Mouse (Mus musculus) intestine, embryonic 15.5 days (tissue): ENCODE results near the gene Cdon. TPM values are rescaled to one million over a fixed set of nuclear protein-coding genes. Genes with fewer than 3 reads are reported as not detected.

Experiments used
- ATAC-seq: fragments of 200-750 bp; cut with Nextera tagmentation; 2 replicates; pipeline ENCODE4 v1.8.0; 2017; ENCODE audit warnings: moderate TSS enrichment, moderate library complexity
- H3K27ac ChIP-seq: fragments of 300-500 bp; sonication (generic); 2 replicates; pipeline ENCODE4 v1.5.1; 2015; ENCODE audit warnings: mild to moderate bottlenecking, inconsistent platforms
- H3K27me3 ChIP-seq: fragments of 300-500 bp; sonication (generic); replicated peaks from 2 replicates; pipeline ENCODE4 v1.6.1; 2015; ENCODE audit warnings: inconsistent platforms
- H3K36me3 ChIP-seq: fragments of 300-500 bp; sonication (generic); 2 replicates; pipeline ENCODE4 v1.6.1; 2015; ENCODE audit warnings: inconsistent platforms
- H3K4me1 ChIP-seq: fragments of 300-500 bp; sonication (generic); replicated peaks from 2 replicates; pipeline ENCODE4 v1.6.1; 2015; ENCODE audit warnings: inconsistent platforms
- H3K4me2 ChIP-seq: fragments of 300-500 bp; sonication (generic); replicated peaks from 2 replicates; pipeline ENCODE4 v1.6.1; 2015; ENCODE audit warnings: mild to moderate bottlenecking, inconsistent platforms
- H3K4me3 ChIP-seq: fragments of 300-500 bp; sonication (generic); replicated peaks from 2 replicates; pipeline ENCODE4 v1.5.1; 2015; ENCODE audit warnings: inconsistent platforms
- H3K9ac ChIP-seq: fragments of 300-500 bp; sonication (generic); 2 replicates; pipeline ENCODE4 v1.6.1; 2015; ENCODE audit warnings: inconsistent platforms
- H3K9me3 ChIP-seq: fragments of 300-500 bp; sonication (generic); 2 replicates; pipeline ENCODE4 v1.6.1; 2016; ENCODE audit warnings: inconsistent platforms
- WGBS: fragments of 180-500 bp; shearing (Covaris S2); methylation state at CpG from one replicate; pipeline ENCODE4 v1.1.7; 2015; 5-methylcytosine and 5-hydroxymethylcytosine counted together
- polyA plus RNA-seq: library from polyadenylated mRNA; unstranded; fragments of >200 nt; fragmentation: Nextera tagmentation; extraction: Ambion mirVana; gene quantifications from 2 replicates; pipeline ENCODE4 v1.2.1, GENCODE M21; 2015

The Cdon gene
- polyA plus RNA-seq, 1 experiment from 2014 or later = 8.2 TPM

- WGBS = 6% methylated on average over 2 of the region's 2 CpGs
These were observed 114.2 kb downstream of the Cdon start for GRCm38 (mm10) chr9:35535110-35535509.

DNA sequence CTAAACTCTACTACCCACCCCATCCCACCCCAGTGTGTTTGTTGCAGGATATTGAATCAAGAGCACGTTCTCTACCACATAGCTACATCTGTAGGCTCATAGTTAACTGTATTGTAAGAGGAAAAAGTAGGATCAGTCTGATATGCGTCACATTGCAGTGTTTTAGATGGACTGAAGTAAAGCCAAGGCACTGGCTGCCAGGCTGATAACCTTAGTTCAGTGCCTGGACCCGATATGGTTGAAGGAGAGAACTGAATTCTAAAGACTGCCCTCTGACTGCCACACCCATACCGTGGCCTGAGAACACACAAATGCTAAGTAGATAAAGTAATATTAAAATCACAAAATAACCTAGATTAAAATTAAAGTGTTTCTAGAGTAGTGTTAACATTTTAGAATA lies 114.9 kb downstream of the Cdon start:
- 78% methylated on average over 4 of the region's 4 CpGs for WGBS
- Histone ChIP-seq H3K27me3 (no peaks in the 10 kb centered on the region), H3K9ac (no peak overlapping the region), H3K9me3 (no peaks in the 10 kb centered on the region), H3K27ac (no peak overlapping the region), H3K4me1 (peaks cover 11% of the 10 kb centered on the region; the same call in 1 of the 2 replicates), H3K4me3 (no peak overlapping the region), H3K36me3 (no peaks in the 10 kb centered on the region), H3K4me2 (no peak overlapping the region)
- ATAC-seq = no peak

More at GRCm38 (mm10) chr9:35535110-35535509, 114.2 kb downstream of the Cdon start:
- Histone ChIP-seq H3K4me3 (no peak overlapping the region), H3K9ac (no peak overlapping the region), H3K4me1 (peaks cover 11% of the 10 kb centered on the region; the same call in 1 of the 2 replicates), H3K4me2 (no peak overlapping the region), H3K9me3 (no peaks in the 10 kb centered on the region), H3K27ac (no peak overlapping the region), H3K27me3 (no peaks in the 10 kb centered on the region), H3K36me3 (no peaks in the 10 kb centered on the region)
- peak; percentile 89 for ATAC-seq

DNA sequence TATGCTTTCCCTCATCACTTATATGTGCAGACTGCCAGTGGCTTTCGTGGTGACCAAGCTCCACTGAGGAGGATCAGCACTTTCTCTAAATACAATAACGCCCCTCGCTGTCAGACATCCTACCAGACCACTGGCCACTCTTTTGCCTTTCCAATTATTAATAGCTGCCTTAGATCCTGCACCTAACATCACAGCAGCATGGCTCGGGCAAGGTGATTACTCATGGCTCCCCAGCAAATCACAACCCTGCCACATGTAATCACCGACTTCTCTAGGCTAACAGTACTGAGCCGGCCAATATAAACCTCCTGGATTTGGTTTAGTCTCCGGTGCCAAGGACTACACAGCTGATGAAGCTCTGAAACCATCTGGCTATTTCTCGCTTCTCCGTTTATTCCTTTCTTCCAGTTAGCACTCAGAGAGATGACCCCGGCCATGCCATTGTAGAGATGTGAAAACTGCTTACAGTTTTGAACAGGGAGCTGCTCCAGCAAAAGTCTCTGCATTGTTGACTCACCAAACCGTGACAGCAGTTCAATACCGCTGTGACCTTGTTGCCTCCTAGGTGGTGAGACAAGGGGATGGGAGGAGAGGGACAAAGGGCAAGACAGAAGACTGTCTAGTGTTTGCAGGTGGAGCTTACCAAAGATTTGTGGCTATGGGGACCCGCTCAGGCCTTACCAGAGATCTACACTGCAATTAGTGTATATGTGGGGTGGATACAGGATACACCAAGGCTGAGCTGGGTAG lies 118.2 kb downstream of the Cdon start:
- no peak overlapping the region for H3K27ac ChIP-seq
- ATAC-seq = no peak

GRCm38 (mm10) chr9:35541024-35541423 lies 120.1 kb downstream of the Cdon start:
- Histone ChIP-seq H3K9me3 (no peaks in the 10 kb centered on the region), H3K27ac (no peak overlapping the region), H3K4me3 (no peak overlapping the region), H3K4me2 (no peak overlapping the region), H3K4me1 (0 out of 2 replicates have a peak, but pooled peaks cover 7% of the 10 kb centered on the region), H3K27me3 (no peaks in the 10 kb centered on the region), H3K9ac (no peak overlapping the region; the same call in 1 of the 2 replicates), H3K36me3 (no peaks in the 10 kb centered on the region)
- peak; percentile 46; the same call in 1 of the 2 replicates for ATAC-seq
- whole genome bisulfite sequencing = 89% methylated on average over 5 of the region's 5 CpGs

More for the DNA sequence above, 118.2 kb downstream of the Cdon start:
- Histone ChIP-seq H3K36me3 (no peaks in the 10 kb centered on the region), H3K27me3 (no peaks in the 10 kb centered on the region), H3K9me3 (no peaks in the 10 kb centered on the region), H3K9ac (no peak overlapping the region), H3K4me2 (no peak overlapping the region), H3K4me1 (peaks cover 11% of the 10 kb centered on the region; the same call in 1 of the 2 replicates), H3K4me3 (no peak overlapping the region)
- WGBS = 69% methylated on average over 13 of the region's 13 CpGs

DNA sequence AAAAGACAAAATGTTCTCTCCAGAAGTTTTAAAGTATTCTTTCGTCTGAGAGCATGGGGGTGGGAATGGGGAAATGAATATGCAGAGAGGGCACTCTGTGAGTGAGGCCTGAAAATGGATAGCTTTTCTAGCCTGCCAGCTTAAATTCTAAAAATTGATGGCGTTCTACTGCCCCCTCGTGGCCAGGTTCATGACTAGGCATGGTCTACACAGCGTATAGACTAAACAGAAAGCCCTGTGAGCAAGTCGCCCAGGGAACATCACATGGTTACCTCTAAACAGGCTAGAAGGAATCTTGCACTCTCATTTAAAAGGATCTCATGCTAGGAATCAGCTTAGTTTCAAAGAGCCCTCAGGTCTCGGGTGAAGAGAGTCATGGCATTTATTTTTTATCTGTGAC lies 120.6 kb downstream of the Cdon start:
- H3K27ac ChIP-seq = no peak overlapping the region
- no peak overlapping the region for H3K4me3 ChIP-seq
- no peaks in the 10 kb centered on the region for H3K9me3 ChIP-seq
- no peak overlapping the region for H3K4me2 ChIP-seq
- H3K4me1 ChIP-seq = 0 out of 2 replicates have a peak, but pooled peaks cover 7% of the 10 kb centered on the region
- WGBS = 7% methylated on average over 6 of the region's 6 CpGs
- H3K27me3 ChIP-seq = no peaks in the 10 kb centered on the region
- no peak overlapping the region for H3K9ac ChIP-seq
- no peaks in the 10 kb centered on the region for H3K36me3 ChIP-seq
- peak; percentile 78 for ATAC-seq

GRCm38 (mm10) chr9:35541941-35542340 lies 121.0 kb downstream of the Cdon start:
- H3K4me3 ChIP-seq = no peak overlapping the region
- H3K9me3 ChIP-seq = no peaks in the 10 kb centered on the region
- H3K27ac ChIP-seq = no peak overlapping the region
- WGBS = 69% methylated on average over 6 of the region's 6 CpGs
- H3K9ac ChIP-seq = no peak overlapping the region
- H3K36me3 ChIP-seq = no peaks in the 10 kb centered on the region
- H3K4me2 ChIP-seq = no peak overlapping the region
- 0 out of 2 replicates have a peak, but pooled peaks cover 7% of the 10 kb centered on the region for H3K4me1 ChIP-seq
- no peak for ATAC-seq
- H3K27me3 ChIP-seq = no peaks in the 10 kb centered on the region

- Histone ChIP-seq H3K4me2 (no peak overlapping the region), H3K4me3 (no peak overlapping the region), H3K9ac (no peak overlapping the region), H3K9me3 (no peaks in the 10 kb centered on the region), H3K4me1 (0 out of 2 replicates have a peak, but pooled peaks cover 4% of the 10 kb centered on the region), H3K27ac (no peak overlapping the region), H3K27me3 (no peaks in the 10 kb centered on the region), H3K36me3 (no peaks in the 10 kb centered on the region)
- no peak for ATAC-seq
- WGBS = 81% methylated on average over 14 of the region's 14 CpGs
These were observed 122.4 kb downstream of the Cdon start for GRCm38 (mm10) chr9:35543099-35543860.

GRCm38 (mm10) chr9:35544666-35545065 lies 123.7 kb downstream of the Cdon start:
- Histone ChIP-seq H3K27me3 (no peaks in the 10 kb centered on the region), H3K27ac (no peak overlapping the region), H3K36me3 (no peaks in the 10 kb centered on the region), H3K4me3 (no peak overlapping the region), H3K9me3 (no peaks in the 10 kb centered on the region), H3K4me1 (no peaks in the 10 kb centered on the region), H3K9ac (no peak overlapping the region), H3K4me2 (no peak overlapping the region)
- no peak for ATAC-seq
- 75% methylated on average over 2 of the region's 2 CpGs for WGBS

- no peak for ATAC-seq
- H3K4me1 ChIP-seq = no peaks in the 10 kb centered on the region
- H3K9ac ChIP-seq = no peak overlapping the region
These were observed 124.8 kb downstream of the Cdon start for GRCm38 (mm10) chr9:35545704-35546103.

DNA sequence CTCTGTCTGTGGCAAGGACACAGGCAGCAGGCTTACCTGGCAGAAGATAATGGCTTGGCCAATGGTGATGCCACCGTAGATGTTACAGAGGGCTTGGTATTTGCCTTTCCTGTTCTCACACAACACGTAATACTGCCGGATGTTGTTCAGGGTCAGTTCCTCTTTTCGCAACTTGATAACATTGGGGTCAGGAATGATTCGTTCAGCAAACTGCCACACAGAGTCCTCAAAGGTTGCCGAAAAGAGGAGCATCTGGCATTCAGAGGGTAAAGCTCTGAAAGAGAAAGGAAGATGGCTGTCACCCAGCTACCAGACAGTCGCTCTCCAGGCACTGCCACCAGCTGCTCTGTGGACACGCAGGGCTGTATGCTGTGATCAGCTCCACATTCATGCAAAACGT lies 125.8 kb downstream of the Cdon start:
- H3K4me1 ChIP-seq = no peaks in the 10 kb centered on the region
- H3K27me3 ChIP-seq = no peaks in the 10 kb centered on the region
- H3K27ac ChIP-seq = no peak overlapping the region
- H3K9ac ChIP-seq = no peak overlapping the region
- no peak overlapping the region for H3K4me2 ChIP-seq
- no peaks in the 10 kb centered on the region for H3K9me3 ChIP-seq
- no peak overlapping the region for H3K4me3 ChIP-seq
- 80% methylated on average over 9 of the region's 9 CpGs for WGBS
- H3K36me3 ChIP-seq = no peaks in the 10 kb centered on the region
- ATAC-seq = no peak

More at GRCm38 (mm10) chr9:35545704-35546103, 124.8 kb downstream of the Cdon start:
- Histone ChIP-seq H3K27me3 (no peaks in the 10 kb centered on the region), H3K4me2 (no peak overlapping the region), H3K9me3 (no peaks in the 10 kb centered on the region), H3K4me3 (no peak overlapping the region), H3K27ac (no peak overlapping the region), H3K36me3 (no peaks in the 10 kb centered on the region)
- 68% methylated on average over 12 of the region's 12 CpGs for WGBS

- Histone ChIP-seq H3K4me1 (no peaks in the 10 kb centered on the region), H3K27ac (no peak overlapping the region), H3K36me3 (no peaks in the 10 kb centered on the region), H3K4me2 (no peak overlapping the region), H3K9ac (no peak overlapping the region), H3K9me3 (no peaks in the 10 kb centered on the region), H3K27me3 (no peaks in the 10 kb centered on the region), H3K4me3 (no peak overlapping the region)
- 79% methylated on average over 9 of the region's 9 CpGs for WGBS
- no peak for ATAC-seq
These were observed 127.5 kb downstream of the Cdon start for GRCm38 (mm10) chr9:35548455-35548854.

- no peak overlapping the region for H3K27ac ChIP-seq
- H3K4me3 ChIP-seq = no peak overlapping the region
- ATAC-seq = no peak
- no peaks in the 10 kb centered on the region for H3K9me3 ChIP-seq
- no peak overlapping the region for H3K9ac ChIP-seq
- H3K4me1 ChIP-seq = 0 out of 2 replicates have a peak, but pooled peaks cover 11% of the 10 kb centered on the region
- peaks cover 3% of the 10 kb centered on the region for H3K36me3 ChIP-seq
- 66% methylated on average over 12 of the region's 12 CpGs for WGBS
- H3K4me2 ChIP-seq = no peak overlapping the region
- no peaks in the 10 kb centered on the region for H3K27me3 ChIP-seq
These were observed 135.7 kb downstream of the Cdon start for GRCm38 (mm10) chr9:35556494-35557102.
